Mouse (Mus musculus) lung, postnatal 36 days (tissue): Measurements from ENCODE around the gene Bach1.
"Not testable (repeated sequence)": the region's sequence is repeated elsewhere in the genome, so short reads cannot be mapped to it uniquely, and the experiment has no call there.

Experiments used
- DNase-seq: peaks from one replicate; pipeline ENCODE4 v3.0.0; 2022; ENCODE audit warnings: mixed read lengths

Bach1 gene

GRCm38 (mm10) chr16:87680912-87681634 is 17.7 kb upstream of the Bach1 start:
- no peak for DNase-seq

DNA sequence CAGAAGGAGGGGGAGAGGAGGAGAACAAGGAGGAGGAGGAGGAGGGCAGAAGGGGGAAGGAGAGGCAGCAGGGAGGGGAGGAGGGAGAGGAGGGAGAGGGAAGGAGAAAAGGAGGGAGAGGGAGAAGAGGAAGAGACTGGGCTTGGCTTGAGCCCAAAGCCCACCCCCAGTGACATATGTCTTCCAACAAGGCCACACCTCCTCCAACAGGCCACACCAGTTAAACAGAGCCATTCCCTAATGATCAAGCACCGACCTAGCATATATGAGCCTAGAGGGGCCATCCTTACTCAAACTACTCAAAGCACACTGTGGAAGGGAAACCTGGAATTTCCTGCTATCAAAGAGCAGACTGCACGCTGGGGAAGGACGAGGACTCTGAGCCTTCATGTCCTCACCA is 16.9 kb upstream of the Bach1 start:
- DNase-seq = no peak

DNA sequence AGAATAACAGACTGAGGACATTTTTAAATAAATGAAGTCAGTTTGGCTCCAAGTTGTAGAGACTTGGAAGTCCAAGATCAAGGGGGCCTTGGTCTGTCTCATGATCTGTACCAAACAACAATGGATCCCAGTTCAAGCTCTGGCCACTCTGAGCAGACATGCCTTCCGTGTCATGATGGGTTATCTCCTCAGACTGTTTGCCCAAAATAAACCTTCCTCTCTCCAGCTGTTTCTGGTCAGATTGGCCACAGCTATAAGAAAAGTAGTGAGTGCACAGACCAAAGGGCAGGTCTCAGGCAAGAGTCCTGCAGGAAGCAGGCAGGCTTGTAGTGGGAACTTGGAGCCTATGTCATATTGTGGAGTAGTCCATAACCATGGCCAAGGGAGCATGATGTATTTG is 12.3 kb upstream of the Bach1 start:
- no peak for DNase-seq

DNA sequence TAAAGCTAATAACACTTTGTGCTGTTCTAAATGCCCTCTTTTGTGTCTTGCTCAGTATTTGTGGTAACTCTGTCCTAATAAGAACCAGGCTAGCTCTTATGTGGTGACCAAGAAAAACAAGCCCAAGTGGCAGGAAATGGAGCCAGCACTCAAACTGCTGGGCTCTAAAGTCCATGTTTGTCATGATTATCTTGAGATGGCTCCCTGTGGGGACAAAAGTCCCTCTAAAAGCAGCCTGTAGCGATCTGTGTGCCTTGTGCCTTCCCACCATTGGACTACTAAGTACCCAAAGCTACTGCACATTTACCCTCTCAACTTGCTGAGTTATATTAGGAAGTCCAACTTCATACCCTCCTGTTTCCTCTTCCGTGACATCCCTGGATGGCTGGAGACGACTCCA is 11.4 kb upstream of the Bach1 start:
- DNase-seq = no peak

- not testable (repeated sequence) for DNase-seq
These were observed 10.4 kb upstream of the Bach1 start for GRCm38 (mm10) chr16:87688328-87688727.

GRCm38 (mm10) chr16:87688823-87689222 is 9.9 kb upstream of the Bach1 start:
- peak; percentile 68 for DNase-seq

DNA sequence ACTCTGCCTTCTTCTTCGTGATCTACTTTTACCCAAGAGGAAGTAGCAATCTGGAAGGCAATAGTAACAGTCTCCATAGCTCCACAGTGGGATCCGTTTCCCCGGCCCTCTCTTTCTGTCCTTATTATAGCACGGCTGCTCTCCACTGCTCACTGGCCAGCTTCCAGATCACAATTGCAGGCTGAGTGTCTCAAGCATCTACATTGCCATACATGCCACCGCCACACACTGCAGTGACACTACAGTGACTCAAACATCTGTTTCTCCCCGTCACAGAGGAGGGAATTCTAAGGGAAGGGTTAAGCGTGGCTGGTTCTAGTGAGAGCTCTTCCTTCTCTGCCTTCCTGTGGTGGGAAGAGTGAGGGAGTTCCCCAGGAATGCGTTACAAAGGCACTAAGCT is 9.5 kb upstream of the Bach1 start:
- DNase-seq = peak; percentile 53

DNA sequence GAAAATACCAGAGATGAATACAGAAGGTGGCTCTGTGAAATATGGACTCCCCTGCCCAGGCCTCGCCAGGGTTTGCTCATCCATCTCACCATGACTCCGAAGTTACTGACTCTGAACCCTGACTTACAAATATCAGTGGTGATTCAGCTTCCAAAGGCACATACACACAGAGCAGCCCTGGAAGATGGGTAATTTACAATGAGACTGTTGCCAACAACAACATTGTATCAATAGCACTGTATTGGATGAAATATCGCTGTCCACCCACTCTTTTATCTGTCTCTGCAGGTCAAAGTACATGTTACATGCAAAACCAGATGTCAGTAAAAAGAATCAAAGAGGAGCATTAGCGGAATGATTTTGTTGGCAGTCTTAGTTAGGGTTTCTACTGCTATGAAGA is 8.2 kb upstream of the Bach1 start:
- no peak for DNase-seq

- no peak for DNase-seq
These were observed 7.6 kb upstream of the Bach1 start for GRCm38 (mm10) chr16:87691102-87691501.

DNA sequence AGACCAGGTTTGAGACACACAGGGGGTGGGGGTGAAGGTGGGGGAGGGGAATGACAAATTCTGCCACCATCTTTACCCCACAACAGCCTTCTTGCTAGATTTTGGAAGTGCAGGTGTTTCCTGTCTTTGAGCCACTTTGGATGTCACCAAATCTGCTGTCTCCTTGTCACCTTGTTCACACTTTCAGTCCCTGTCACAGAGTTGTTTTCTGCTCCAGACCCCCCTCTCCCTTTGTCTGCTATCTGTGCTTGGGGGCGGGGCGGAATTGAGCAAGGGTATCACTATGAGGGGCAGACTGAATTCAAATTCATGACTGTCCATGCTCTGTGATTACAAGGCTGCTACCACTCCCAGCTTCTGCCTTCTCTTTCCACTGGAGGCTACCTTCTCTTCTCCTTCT is 6.2 kb upstream of the Bach1 start:
- no peak for DNase-seq

DNA sequence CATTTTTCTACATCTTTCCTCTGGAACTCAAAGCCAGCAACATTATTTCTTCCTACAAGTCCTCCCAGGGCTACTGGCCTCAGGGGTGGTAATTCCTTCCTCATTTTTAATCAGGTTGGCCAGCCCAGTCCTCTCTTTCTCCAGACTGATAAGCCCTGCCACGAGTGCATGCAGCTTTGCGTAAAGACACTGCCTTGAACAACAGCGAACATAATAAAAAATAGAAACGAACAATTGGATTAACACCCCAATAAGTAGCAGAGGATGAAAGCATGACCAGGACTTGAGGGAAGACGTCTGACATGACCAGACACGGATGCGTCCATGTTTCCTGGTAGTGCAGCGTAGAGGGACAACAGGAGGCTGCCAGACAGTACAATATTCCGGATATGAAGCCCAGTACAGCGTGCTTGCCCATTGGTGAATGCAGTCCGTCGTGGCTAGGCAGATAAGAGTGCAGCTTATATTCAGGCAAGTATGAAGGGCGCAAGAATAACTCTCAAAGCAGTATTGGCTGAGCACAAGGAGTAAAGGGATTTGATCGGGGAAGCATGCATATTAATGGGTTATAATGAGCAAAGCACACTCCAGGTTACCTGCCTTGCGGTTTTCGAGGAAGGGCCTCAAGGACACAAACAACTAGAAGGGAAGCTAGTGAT is 909 bp upstream of the Bach1 start:
- no peak for DNase-seq

DNA sequence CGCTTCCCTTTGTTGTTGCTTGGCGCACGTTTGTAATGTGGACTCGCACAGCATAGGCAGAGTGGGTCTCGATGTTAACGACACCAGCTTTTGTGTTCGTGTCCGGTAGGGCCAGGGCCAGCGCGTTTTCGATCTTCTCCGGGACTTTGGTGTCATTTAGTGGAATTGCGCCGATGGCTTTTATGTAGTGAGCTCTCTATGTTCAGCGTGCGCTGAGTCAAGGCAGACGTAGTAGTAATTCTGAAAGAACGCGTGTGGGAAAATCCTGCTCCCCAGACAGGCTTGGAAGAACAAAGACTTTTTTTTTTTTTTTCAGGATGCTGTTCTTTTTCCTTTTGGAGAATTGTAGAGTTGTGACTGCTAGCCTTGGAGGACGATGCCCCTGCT is 554 bp downstream of the Bach1 start:
- DNase-seq = peak; percentile 56

GRCm38 (mm10) chr16:87699693-87700394 is 1.1 kb downstream of the Bach1 start:
- DNase-seq = peak; percentile 75

DNA sequence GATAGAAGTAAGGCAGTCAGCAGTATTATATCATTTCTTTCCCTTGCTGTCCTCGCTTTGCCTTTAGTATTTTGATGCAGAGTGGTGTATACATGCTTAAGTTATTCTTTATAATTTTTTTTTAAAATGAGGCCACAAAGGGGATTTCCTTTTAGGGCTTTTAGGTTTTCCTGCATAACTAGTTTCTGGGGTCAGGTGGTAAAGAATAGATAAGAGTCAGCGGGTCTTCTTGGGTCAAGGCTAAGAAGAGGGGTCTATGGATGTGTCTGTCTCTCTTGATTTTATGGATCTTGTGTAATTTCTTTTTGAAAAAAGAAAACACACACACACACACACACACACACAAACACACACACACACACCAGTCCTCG is 1.6 kb downstream of the Bach1 start:
- no peak for DNase-seq

- DNase-seq = no peak
These were observed 3.1 kb downstream of the Bach1 start for GRCm38 (mm10) chr16:87701891-87702290.

GRCm38 (mm10) chr16:87702881-87703280 is 4.1 kb downstream of the Bach1 start:
- DNase-seq = peak; percentile 60

DNA sequence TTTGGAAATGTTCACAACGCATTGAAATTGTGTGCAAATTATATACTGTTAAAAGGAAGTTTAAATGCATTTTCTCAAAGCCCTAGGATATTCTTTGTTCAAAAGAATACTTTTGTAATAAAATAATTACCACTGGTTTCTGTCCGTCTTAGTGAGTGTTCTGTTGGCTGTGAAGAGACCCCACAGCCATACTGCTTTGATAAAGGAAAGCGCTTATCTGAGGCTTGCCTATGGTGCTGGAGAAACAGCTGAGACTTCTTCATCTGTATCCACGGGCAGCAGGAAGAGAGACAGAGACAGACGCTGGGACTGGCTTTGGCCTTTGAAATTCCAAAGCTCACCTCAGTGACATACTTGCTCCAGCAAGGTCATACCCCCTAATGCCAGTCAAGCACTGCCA is 5.5 kb downstream of the Bach1 start:
- DNase-seq = no peak

DNA sequence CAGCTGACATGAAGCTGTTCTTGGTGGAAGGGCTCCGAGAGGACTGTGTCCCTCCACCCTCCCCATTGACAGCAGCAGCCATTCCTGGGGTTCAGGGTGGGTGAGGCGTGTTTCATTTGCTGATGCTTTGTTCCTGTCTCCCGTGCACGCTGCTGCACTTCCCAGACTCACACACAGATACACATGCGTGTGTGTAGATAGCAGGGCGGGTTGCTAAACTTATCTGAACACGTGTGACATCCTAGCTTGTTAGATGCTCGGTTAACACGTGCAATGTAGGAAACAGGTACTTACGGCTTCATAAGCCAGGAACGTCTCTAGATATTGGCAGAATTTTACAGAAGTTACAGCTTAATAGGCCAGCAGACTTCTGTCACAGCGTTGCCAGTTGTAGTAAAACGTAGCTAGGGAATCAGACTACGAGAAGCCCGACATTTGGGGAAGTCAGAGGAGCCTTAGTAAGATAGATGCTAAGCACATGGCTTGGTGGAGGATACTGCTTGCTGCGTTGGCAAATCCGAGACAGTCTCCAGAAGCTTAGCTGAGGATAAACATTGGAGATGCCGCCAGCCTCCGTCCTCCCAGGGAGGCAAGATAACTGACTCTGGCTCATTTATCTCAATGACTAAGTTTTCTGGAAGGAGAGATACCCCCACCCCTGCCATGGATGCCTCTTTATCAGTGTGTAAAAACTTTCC is 7.3 kb downstream of the Bach1 start:
- DNase-seq = no peak

GRCm38 (mm10) chr16:87707335-87707734 is 8.6 kb downstream of the Bach1 start:
- DNase-seq = no peak

- no peak for DNase-seq
These were observed 9.8 kb downstream of the Bach1 start for GRCm38 (mm10) chr16:87708570-87708969.

DNA sequence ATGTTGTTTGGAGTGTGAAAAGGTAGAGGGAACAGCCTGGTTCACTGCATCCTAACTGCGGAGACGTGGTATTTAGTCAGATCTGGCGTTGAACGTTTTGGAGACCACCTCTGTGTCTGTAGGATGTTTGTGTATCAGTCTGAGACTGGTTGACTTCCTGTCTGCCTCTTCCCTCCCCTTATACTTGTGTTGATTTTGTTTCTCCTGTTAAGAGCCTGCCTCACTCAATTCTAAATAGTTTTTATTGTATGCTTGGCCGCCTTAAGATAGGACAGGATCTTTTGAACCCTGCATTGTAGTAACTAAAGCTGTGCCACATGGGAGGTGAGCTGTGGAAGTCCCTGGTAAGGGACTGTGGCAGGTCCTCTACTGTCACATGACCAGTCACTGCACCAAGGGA is 10.4 kb downstream of the Bach1 start:
- no peak for DNase-seq

- DNase-seq = no peak
These were observed 11.2 kb downstream of the Bach1 start for GRCm38 (mm10) chr16:87709971-87710370.

DNA sequence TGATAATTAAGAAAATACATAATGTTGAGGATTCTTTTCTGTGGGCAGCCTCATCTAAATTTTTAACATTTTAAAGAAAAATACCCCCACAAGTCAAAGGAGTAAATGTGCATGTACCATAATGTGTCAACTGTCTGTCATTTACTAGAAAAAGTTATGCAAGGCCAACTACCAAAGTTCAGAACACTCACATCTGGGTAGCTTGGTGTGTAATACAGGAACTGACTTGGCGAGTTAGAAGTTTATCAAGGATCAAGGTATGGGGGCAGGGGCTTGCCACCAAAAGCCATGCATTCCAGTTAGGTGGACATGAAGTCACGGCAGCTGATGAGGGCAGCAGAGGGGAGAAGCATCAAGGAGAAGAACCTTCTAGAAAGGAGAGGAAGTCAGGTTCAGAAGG is 13.2 kb downstream of the Bach1 start:
- no peak for DNase-seq
